Mouse (Mus musculus): ENCODE data around the gene Frmd3. TPM values are rescaled to one million over a fixed set of nuclear protein-coding genes. Genes with fewer than 3 reads are reported as not detected.
A peak's percentile ranks its signal among the peaks of the same experiment; 100 is the strongest.
"Not testable (repeated sequence)": the region's sequence is repeated elsewhere in the genome, so short reads cannot be mapped to it uniquely, and the experiment has no call there.

Frmd3 gene
- polyA plus RNA-seq, 1 experiment from 2014 or later = 4.4 TPM

DNA sequence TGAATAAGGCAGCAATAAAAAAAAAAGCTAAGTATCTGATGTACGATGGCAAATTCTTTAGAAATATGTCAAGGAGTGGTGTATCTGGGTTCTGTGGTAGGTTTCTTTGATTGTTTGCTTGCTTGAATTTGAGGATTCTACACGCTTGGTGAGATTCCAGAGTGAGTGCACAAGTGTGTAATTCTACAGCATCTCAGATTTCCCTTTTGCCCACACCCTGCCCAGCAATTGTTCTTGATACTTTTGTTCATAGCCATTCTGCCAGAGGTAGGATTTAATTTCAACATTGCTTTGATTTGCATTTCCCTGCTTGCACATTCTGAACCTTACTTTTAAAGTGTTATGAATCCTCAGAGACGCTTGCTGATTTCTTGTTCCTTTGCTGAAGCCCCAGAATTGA is 97.6 kb downstream of the Frmd3 start:
- Histone ChIP-seq H3K36me3 (ENCODE audit: control insufficient read depth, insufficient read depth, low read length) (no peaks in the 10 kb centered on the region), H3K9me3 (ENCODE audit: control insufficient read depth, low read length) (no peaks in the 10 kb centered on the region), H3K27ac (ENCODE audit: low read depth, low read length) (no peak overlapping the region), H3K9ac (ENCODE audit: low read depth, low read length) (no peak overlapping the region), H3K4me3 (ENCODE audit: low read depth, low read length) (no peak overlapping the region), H3K4me1 (replicated peaks; ENCODE audit: control insufficient read depth, insufficient read depth, low read length) (no peaks in the 10 kb centered on the region), H3K27me3 (ENCODE audit: control insufficient read depth, insufficient read depth, low read length) (no peaks in the 10 kb centered on the region), H3K4me2 (replicated peaks; ENCODE audit: low read depth, low read length) (no peak overlapping the region)
- no peak for DNase-seq (ENCODE audit: low spot score)
- WGBS = 82% methylated on average over 3 of the region's 3 CpGs
- no peak for ATAC-seq (ENCODE audit: low FRiP score)

- no peak overlapping the region for H3K4me2 ChIP-seq (replicated peaks; ENCODE audit: low read depth, low read length)
- no peak overlapping the region for H3K27ac ChIP-seq (ENCODE audit: low read depth, low read length)
- no peaks in the 10 kb centered on the region for H3K4me1 ChIP-seq (replicated peaks; ENCODE audit: control insufficient read depth, insufficient read depth, low read length)
- no peak overlapping the region for H3K4me3 ChIP-seq (ENCODE audit: low read depth, low read length)
- no peaks in the 10 kb centered on the region for H3K36me3 ChIP-seq (ENCODE audit: control insufficient read depth, insufficient read depth, low read length)
- H3K27me3 ChIP-seq (ENCODE audit: control insufficient read depth, insufficient read depth, low read length) = no peaks in the 10 kb centered on the region
- ATAC-seq (ENCODE audit: low FRiP score) (no peak), DNase-seq (ENCODE audit: low spot score) (no peak)
- H3K9ac ChIP-seq (ENCODE audit: low read depth, low read length) = no peak overlapping the region
- H3K9me3 ChIP-seq (ENCODE audit: control insufficient read depth, low read length) = no peaks in the 10 kb centered on the region
Measured at GRCm38 (mm10) chr4:74191528-74191927, 178.3 kb downstream of the Frmd3 start.

DNA sequence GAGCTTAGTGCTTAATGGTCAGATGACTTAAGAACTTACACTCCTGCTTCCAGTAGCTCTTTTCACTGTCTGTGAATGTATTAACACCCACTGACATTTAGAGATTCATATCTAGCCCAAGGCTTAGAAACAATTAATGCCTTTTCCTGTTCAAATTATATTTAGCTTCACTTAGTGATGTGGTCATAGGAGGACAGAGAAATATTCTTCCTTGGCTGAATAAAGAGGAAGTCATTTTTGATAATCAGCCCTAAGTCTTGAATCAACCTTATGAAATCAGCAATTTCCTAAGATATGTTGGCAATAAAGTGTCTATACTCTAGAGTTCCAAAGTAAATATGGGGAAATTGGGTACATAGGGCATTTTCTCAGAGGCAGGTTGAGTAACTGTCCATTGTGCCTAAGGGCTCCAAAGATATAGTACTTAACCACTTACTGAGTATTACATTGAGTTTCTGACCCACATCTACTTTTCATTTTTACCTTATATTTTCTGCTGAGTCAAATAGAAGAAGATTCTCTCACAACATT is 188.1 kb downstream of the Frmd3 start:
- ATAC-seq (ENCODE audit: low FRiP score) = no peak
- no peaks in the 10 kb centered on the region for H3K36me3 ChIP-seq (ENCODE audit: control insufficient read depth, insufficient read depth, low read length)
- no peak overlapping the region for H3K4me2 ChIP-seq (replicated peaks; ENCODE audit: low read depth, low read length)
- DNase-seq (ENCODE audit: low spot score) = no peak
- no peaks in the 10 kb centered on the region for H3K4me1 ChIP-seq (replicated peaks; ENCODE audit: control insufficient read depth, insufficient read depth, low read length)
- H3K4me3 ChIP-seq (ENCODE audit: low read depth, low read length) = no peak overlapping the region
- no peaks in the 10 kb centered on the region for H3K9me3 ChIP-seq (ENCODE audit: control insufficient read depth, low read length)
- no peak overlapping the region for H3K9ac ChIP-seq (ENCODE audit: low read depth, low read length)
- no peak overlapping the region for H3K27ac ChIP-seq (ENCODE audit: low read depth, low read length)
- H3K27me3 ChIP-seq (ENCODE audit: control insufficient read depth, insufficient read depth, low read length) = no peaks in the 10 kb centered on the region

- H3K4me3 ChIP-seq (ENCODE audit: low read depth, low read length); H3K36me3 ChIP-seq (ENCODE audit: control insufficient read depth, insufficient read depth, low read length); H3K27ac ChIP-seq (ENCODE audit: low read depth, low read length); H3K4me1 ChIP-seq (replicated peaks; ENCODE audit: control insufficient read depth, insufficient read depth, low read length); H3K4me2 ChIP-seq (replicated peaks; ENCODE audit: low read depth, low read length); H3K9ac ChIP-seq (ENCODE audit: low read depth, low read length); ATAC-seq (ENCODE audit: low FRiP score); DNase-seq (ENCODE audit: low spot score); H3K9me3 ChIP-seq (ENCODE audit: control insufficient read depth, low read length); H3K27me3 ChIP-seq (ENCODE audit: control insufficient read depth, insufficient read depth, low read length): not testable (repeated sequence)
- 83% methylated on average over 1 of the region's 1 CpGs for WGBS
Measured at GRCm38 (mm10) chr4:74221780-74222179, 208.5 kb downstream of the Frmd3 start.

- peak; percentile 8 for DNase-seq (ENCODE audit: low spot score)
- Histone ChIP-seq H3K9me3 (ENCODE audit: control insufficient read depth, low read length) (no peaks in the 10 kb centered on the region), H3K4me2 (replicated peaks; ENCODE audit: low read depth, low read length) (no peak overlapping the region), H3K4me3 (ENCODE audit: low read depth, low read length) (no peak overlapping the region), H3K27me3 (ENCODE audit: control insufficient read depth, insufficient read depth, low read length) (no peaks in the 10 kb centered on the region), H3K9ac (ENCODE audit: low read depth, low read length) (no peak overlapping the region), H3K36me3 (ENCODE audit: control insufficient read depth, insufficient read depth, low read length) (no peaks in the 10 kb centered on the region), H3K27ac (ENCODE audit: low read depth, low read length) (no peak overlapping the region), H3K4me1 (replicated peaks; ENCODE audit: control insufficient read depth, insufficient read depth, low read length) (no peaks in the 10 kb centered on the region)
- WGBS = 37% methylated on average over 3 of the region's 3 CpGs
- ATAC-seq (ENCODE audit: low FRiP score) = 0 out of 2 replicates have a peak, but pooled peaks have one; percentile 12
Measured at GRCm38 (mm10) chr4:74222360-74222759, 209.1 kb downstream of the Frmd3 start.

GRCm38 (mm10) chr4:74224210-74224609 is 211.0 kb downstream of the Frmd3 start:
- no peaks in the 10 kb centered on the region for H3K9me3 ChIP-seq (ENCODE audit: control insufficient read depth, low read length)
- ATAC-seq (ENCODE audit: low FRiP score) (no peak), DNase-seq (ENCODE audit: low spot score) (no peak)
- H3K4me3 ChIP-seq (ENCODE audit: low read depth, low read length) = no peak overlapping the region
- H3K36me3 ChIP-seq (ENCODE audit: control insufficient read depth, insufficient read depth, low read length) = no peaks in the 10 kb centered on the region
- H3K4me2 ChIP-seq (replicated peaks; ENCODE audit: low read depth, low read length) = no peak overlapping the region
- H3K4me1 ChIP-seq (replicated peaks; ENCODE audit: control insufficient read depth, insufficient read depth, low read length) = no peaks in the 10 kb centered on the region
- no peak overlapping the region for H3K9ac ChIP-seq (ENCODE audit: low read depth, low read length)
- WGBS = 79% methylated on average over 2 of the region's 2 CpGs
- no peak overlapping the region for H3K27ac ChIP-seq (ENCODE audit: low read depth, low read length)
- H3K27me3 ChIP-seq (ENCODE audit: control insufficient read depth, insufficient read depth, low read length) = no peaks in the 10 kb centered on the region

GRCm38 (mm10) chr4:74230994-74231393 is 217.8 kb downstream of the Frmd3 start:
- Histone ChIP-seq H3K9ac (ENCODE audit: low read depth, low read length) (no peak overlapping the region), H3K4me1 (replicated peaks; ENCODE audit: control insufficient read depth, insufficient read depth, low read length) (no peaks in the 10 kb centered on the region), H3K9me3 (ENCODE audit: control insufficient read depth, low read length) (no peaks in the 10 kb centered on the region), H3K27me3 (ENCODE audit: control insufficient read depth, insufficient read depth, low read length) (no peaks in the 10 kb centered on the region), H3K4me2 (replicated peaks; ENCODE audit: low read depth, low read length) (no peak overlapping the region), H3K4me3 (ENCODE audit: low read depth, low read length) (no peak overlapping the region), H3K27ac (ENCODE audit: low read depth, low read length) (no peak overlapping the region), H3K36me3 (ENCODE audit: control insufficient read depth, insufficient read depth, low read length) (no peaks in the 10 kb centered on the region)
- 76% methylated on average over 4 of the region's 4 CpGs for WGBS
- DNase-seq (ENCODE audit: low spot score) = no peak
- ATAC-seq (ENCODE audit: low FRiP score) = peak; percentile 38

DNA sequence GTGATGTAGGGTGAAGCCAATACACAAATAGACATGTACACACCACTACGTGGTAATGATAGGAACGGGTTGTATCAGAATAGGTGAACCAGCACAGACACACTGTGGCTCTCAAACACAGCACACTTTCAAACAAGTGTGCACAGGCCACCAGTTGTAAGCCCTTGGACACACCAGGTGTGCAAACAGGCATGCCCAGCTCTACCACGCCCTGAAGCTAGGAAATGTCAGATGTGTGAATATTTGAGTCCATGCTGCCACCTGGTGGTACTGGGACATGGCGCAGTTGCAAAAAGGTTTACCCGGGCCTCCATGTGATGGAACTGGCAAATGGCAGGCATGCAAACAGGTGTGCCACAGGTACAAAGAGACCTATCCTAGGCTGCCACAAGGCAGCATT is 218.2 kb downstream of the Frmd3 start:
- H3K27me3 ChIP-seq (ENCODE audit: control insufficient read depth, insufficient read depth, low read length) = no peaks in the 10 kb centered on the region
- no peak overlapping the region for H3K9ac ChIP-seq (ENCODE audit: low read depth, low read length)
- no peaks in the 10 kb centered on the region for H3K4me1 ChIP-seq (replicated peaks; ENCODE audit: control insufficient read depth, insufficient read depth, low read length)
- H3K4me3 ChIP-seq (ENCODE audit: low read depth, low read length) = no peak overlapping the region
- no peak overlapping the region for H3K27ac ChIP-seq (ENCODE audit: low read depth, low read length)
- no peaks in the 10 kb centered on the region for H3K36me3 ChIP-seq (ENCODE audit: control insufficient read depth, insufficient read depth, low read length)
- ATAC-seq (ENCODE audit: low FRiP score) (peak; percentile 50), DNase-seq (ENCODE audit: low spot score) (peak; percentile 62)
- H3K9me3 ChIP-seq (ENCODE audit: control insufficient read depth, low read length) = no peaks in the 10 kb centered on the region
- no peak overlapping the region for H3K4me2 ChIP-seq (replicated peaks; ENCODE audit: low read depth, low read length)
- WGBS = 69% methylated on average over 5 of the region's 5 CpGs

- Histone ChIP-seq H3K27ac (ENCODE audit: low read depth, low read length) (no peak overlapping the region), H3K9me3 (ENCODE audit: control insufficient read depth, low read length) (no peaks in the 10 kb centered on the region), H3K4me1 (replicated peaks; ENCODE audit: control insufficient read depth, insufficient read depth, low read length) (no peaks in the 10 kb centered on the region), H3K9ac (ENCODE audit: low read depth, low read length) (no peak overlapping the region), H3K36me3 (ENCODE audit: control insufficient read depth, insufficient read depth, low read length) (no peaks in the 10 kb centered on the region), H3K4me2 (replicated peaks; ENCODE audit: low read depth, low read length) (no peak overlapping the region), H3K4me3 (ENCODE audit: low read depth, low read length) (no peak overlapping the region), H3K27me3 (ENCODE audit: control insufficient read depth, insufficient read depth, low read length) (no peaks in the 10 kb centered on the region)
- no peak for DNase-seq (ENCODE audit: low spot score)
- ATAC-seq (ENCODE audit: low FRiP score) = no peak
- 86% methylated on average over 3 of the region's 3 CpGs for WGBS
Measured at GRCm38 (mm10) chr4:74233534-74233933, 220.3 kb downstream of the Frmd3 start.

Measured in hindbrain, embryonic 11.5 days (tissue).